Mouse (Mus musculus) MEL (cell line): Measurements from ENCODE around the gene Guca2a. TPM values are rescaled to one million over a fixed set of nuclear protein-coding genes. Genes with fewer than 3 reads are reported as not detected.

Experiments
- DNase-seq: peaks from one replicate; pipeline ENCODE4 v3.0.0; 2011; ENCODE audit warnings: low read depth, low spot score
- H3K27ac ChIP-seq: 2 replicates; pipeline ENCODE4 v1.5.1; 2012; ENCODE audit warnings: low read depth, mild to moderate bottlenecking, control low read depth, low read length, moderate library complexity; ENCODE audit not compliant: control insufficient read depth
- H3K27me3 ChIP-seq, 2 experiments: fragments of 150-350 bp in 1 of 2; sonication (generic) in 1 of 2; 2 replicates each; pipeline ENCODE4 v1.6.1; 2012; ENCODE audit warnings: low read length in 2 of 2, mild to moderate bottlenecking in 2 of 2, improper control_type of control experiment in 1 of 2, moderate library complexity in 1 of 2; ENCODE audit not compliant: insufficient read depth in 2 of 2, control insufficient read depth in 1 of 2
- H3K36me3 ChIP-seq, 2 experiments: 2 replicates each; pipeline ENCODE4 v1.6.1; 2012 to 2014; ENCODE audit warnings: low read length in 2 of 2, improper control_type of control experiment in 1 of 2, inconsistent platforms in 1 of 2, mild to moderate bottlenecking in 1 of 2; ENCODE audit not compliant: insufficient read depth in 2 of 2, control insufficient read depth in 1 of 2
- H3K4me1 ChIP-seq, 2 experiments: fragments of 150-350 bp in 1 of 2; sonication (generic) in 1 of 2; 2 replicates each; pipeline ENCODE4 v1.6.1; 2012; ENCODE audit warnings: low read length in 2 of 2, improper control_type of control experiment in 1 of 2, mild to moderate bottlenecking in 1 of 2; ENCODE audit not compliant: insufficient read depth in 2 of 2, control insufficient read depth in 1 of 2
- H3K4me3 ChIP-seq, 2 experiments: fragments of 150-350 bp in 1 of 2; sonication (generic) in 1 of 2; 2 replicates each; pipeline ENCODE4 v1.5.1; 2012; ENCODE audit warnings: low read depth in 2 of 2, low read length in 2 of 2, mild to moderate bottlenecking in 2 of 2, moderate library complexity in 2 of 2, control low read depth in 1 of 2, improper control_type of control experiment in 1 of 2; ENCODE audit not compliant: control insufficient read depth in 1 of 2, insufficient read depth in 1 of 2
- H3K79me2 ChIP-seq: 2 replicates; pipeline ENCODE4 v1.6.1; 2012; ENCODE audit warnings: mild to moderate bottlenecking, low read length, moderate library complexity; ENCODE audit not compliant: control insufficient read depth, poor library complexity, insufficient read depth
- H3K9ac ChIP-seq: 2 replicates; pipeline ENCODE4 v1.6.1; 2012; ENCODE audit warnings: low read depth, mild to moderate bottlenecking, control low read depth, low read length, moderate library complexity; ENCODE audit not compliant: control insufficient read depth, poor library complexity, severe bottlenecking
- H3K9me3 ChIP-seq: fragments of 150-350 bp; sonication (generic); replicated peaks from 2 replicates; pipeline ENCODE4 v1.6.1; 2012; ENCODE audit warnings: mild to moderate bottlenecking, low read length, improper control_type of control experiment, moderate library complexity; ENCODE audit not compliant: insufficient read depth
- BHLHE40 ChIP-seq: IDR thresholded peaks from 2 replicates; pipeline ENCODE4 v1.6.1; 2012; ENCODE audit warnings: low read depth, mild to moderate bottlenecking, inconsistent platforms, low read length, improper control_type of control experiment, borderline replicate concordance
- CHD2 ChIP-seq: IDR thresholded peaks from 2 replicates; pipeline ENCODE4 v1.6.1; 2011; ENCODE audit warnings: low read length, improper control_type of control experiment
- CTCF ChIP-seq, 3 experiments: IDR thresholded peaks in 2 of 3; conservative IDR thresholded peaks in 1 of 3; 2 replicates each; pipeline ENCODE4 v1.5.1; 2011 to 2012; ENCODE audit warnings: low read length in 3 of 3, low read depth in 2 of 3, mild to moderate bottlenecking in 2 of 3, improper control_type of control experiment in 1 of 3, inconsistent platforms in 1 of 3, mixed read lengths in 1 of 3, moderate library complexity in 1 of 3; ENCODE audit not compliant: control insufficient read depth in 1 of 3, insufficient read depth in 1 of 3, poor library complexity in 1 of 3, severe bottlenecking in 1 of 3
- EP300 ChIP-seq, 2 experiments: IDR thresholded peaks; 2 replicates each; pipeline ENCODE4 v1.6.1; 2011; ENCODE audit warnings: improper control_type of control experiment in 2 of 2, low read length in 2 of 2, low read depth in 1 of 2, mild to moderate bottlenecking in 1 of 2
- ETS1 ChIP-seq: IDR thresholded peaks from 2 replicates; pipeline ENCODE4 v1.6.1; 2012; ENCODE audit warnings: low read depth, mild to moderate bottlenecking, inconsistent platforms, low read length, improper control_type of control experiment, moderate library complexity
- GATA1 ChIP-seq: IDR thresholded peaks from 2 replicates; pipeline ENCODE4 v1.6.1; 2011; ENCODE audit warnings: low read depth, low read length, improper control_type of control experiment
- HCFC1 ChIP-seq: IDR thresholded peaks from 2 replicates; pipeline ENCODE4 v1.6.1; 2012; ENCODE audit warnings: low read depth, mild to moderate bottlenecking, inconsistent platforms, low read length, improper control_type of control experiment, moderate library complexity
- JUND ChIP-seq: IDR thresholded peaks from 2 replicates; pipeline ENCODE4 v1.6.1; 2011; ENCODE audit warnings: low read depth, mild to moderate bottlenecking, improper control_type of control experiment, low read length
- KAT2A ChIP-seq: conservative IDR thresholded peaks from 2 replicates; pipeline ENCODE4 v1.6.1; 2012; ENCODE audit warnings: low read depth, low read length, improper control_type of control experiment, inconsistent platforms
- MAFK ChIP-seq: IDR thresholded peaks from 2 replicates; pipeline ENCODE4 v1.6.1; 2011; ENCODE audit warnings: low read depth, mild to moderate bottlenecking, low read length, improper control_type of control experiment, borderline replicate concordance
- MAX ChIP-seq: IDR thresholded peaks from 2 replicates; pipeline ENCODE4 v1.6.1; 2011; ENCODE audit warnings: low read length, improper control_type of control experiment
- MAZ ChIP-seq: IDR thresholded peaks from 2 replicates; pipeline ENCODE4 v1.6.1; 2012; ENCODE audit warnings: low read depth, mild to moderate bottlenecking, inconsistent platforms, low read length, improper control_type of control experiment
- MEF2A ChIP-seq: IDR thresholded peaks from 2 replicates; pipeline ENCODE4 v1.6.1; 2014; ENCODE audit warnings: low read depth, mild to moderate bottlenecking, inconsistent platforms, low read length, improper control_type of control experiment; ENCODE audit not compliant: poor library complexity, insufficient replicate concordance, severe bottlenecking; ENCODE audit errors: extremely low read depth
- MXI1 ChIP-seq: IDR thresholded peaks from 2 replicates; pipeline ENCODE4 v1.6.1; 2011; ENCODE audit warnings: mild to moderate bottlenecking, low read depth, low read length, improper control_type of control experiment
- MYC ChIP-seq: IDR thresholded peaks from 2 replicates; pipeline ENCODE4 v1.6.1; 2011; ENCODE audit warnings: low read depth, mild to moderate bottlenecking, low read length, improper control_type of control experiment, moderate library complexity
- POLR2AphosphoS2 ChIP-seq: IDR thresholded peaks from 2 replicates; pipeline ENCODE4 v1.6.1; 2011; ENCODE audit warnings: low read length, improper control_type of control experiment
- RAD21 ChIP-seq: IDR thresholded peaks from 2 replicates; pipeline ENCODE4 v1.6.1; 2011; ENCODE audit warnings: mild to moderate bottlenecking, low read depth, low read length, improper control_type of control experiment
- RCOR1 ChIP-seq: IDR thresholded peaks from 2 replicates; pipeline ENCODE4 v1.6.1; 2012; ENCODE audit warnings: low read depth, mild to moderate bottlenecking, inconsistent platforms, low read length, improper control_type of control experiment
- SIN3A ChIP-seq: IDR thresholded peaks from 2 replicates; pipeline ENCODE4 v1.6.1; 2012; ENCODE audit warnings: low read length, improper control_type of control experiment, inconsistent platforms
- TAL1 ChIP-seq: IDR thresholded peaks from 2 replicates; pipeline ENCODE4 v1.6.1; 2012; ENCODE audit warnings: mild to moderate bottlenecking, inconsistent platforms, low read length, moderate library complexity, mixed read lengths
- TBP ChIP-seq: IDR thresholded peaks from 2 replicates; pipeline ENCODE4 v1.8.0; 2011; ENCODE audit warnings: low read depth, low read length, improper control_type of control experiment
- TCF12 ChIP-seq: IDR thresholded peaks from 2 replicates; pipeline ENCODE4 v1.6.1; 2014; ENCODE audit warnings: low read depth, mild to moderate bottlenecking, inconsistent platforms, low read length, improper control_type of control experiment, moderate library complexity
- UBTF ChIP-seq: IDR thresholded peaks from 2 replicates; pipeline ENCODE4 v1.6.1; 2012; ENCODE audit warnings: low read depth, mild to moderate bottlenecking, inconsistent platforms, low read length, improper control_type of control experiment, moderate library complexity, borderline replicate concordance; ENCODE audit not compliant: insufficient read depth
- USF1 ChIP-seq: IDR thresholded peaks from 2 replicates; pipeline ENCODE4 v1.6.1; 2014; ENCODE audit warnings: low read depth, mild to moderate bottlenecking, inconsistent platforms, low read length, improper control_type of control experiment, moderate library complexity
- USF2 ChIP-seq, 2 experiments: IDR thresholded peaks; 2 replicates each; pipeline ENCODE4 v1.6.1; 2011 to 2012; ENCODE audit warnings: improper control_type of control experiment in 2 of 2, low read length in 2 of 2, borderline replicate concordance in 1 of 2, inconsistent platforms in 1 of 2, low read depth in 1 of 2, mild to moderate bottlenecking in 1 of 2; ENCODE audit not compliant: insufficient read depth in 1 of 2
- ZKSCAN1 ChIP-seq: IDR thresholded peaks from 2 replicates; pipeline ENCODE4 v1.6.1; 2012; ENCODE audit warnings: low read depth, mild to moderate bottlenecking, inconsistent platforms, low read length, improper control_type of control experiment, moderate library complexity
- ZMIZ1 ChIP-seq: IDR thresholded peaks from 2 replicates; pipeline ENCODE4 v1.6.1; 2012; ENCODE audit warnings: low read depth, mild to moderate bottlenecking, inconsistent platforms, low read length, improper control_type of control experiment, moderate library complexity
- polyA plus RNA-seq, 2 experiments: library from polyadenylated mRNA; stranded (reverse) in 1 of 2; unstranded in 1 of 2; fragments of >175 nt in 1 of 2; fragments of >200 nt in 1 of 2; gene quantifications; 2 replicates each; pipeline versions ENCODE4 v1.2.1 to v1.2.4; 2012; ENCODE audit warnings: low replicate concordance in 2 of 2, low read depth in 1 of 2; ENCODE audit not compliant: insufficient read length in 2 of 2, insufficient read depth in 1 of 2, missing spikeins in 1 of 2
- total RNA-seq: library from RNA; depleted of rRNA; stranded (reverse); fragments of 300-350 nt; gene quantifications from 2 replicates; pipeline ENCODE4 v1.2.3, GENCODE M21; 2012

The Guca2a gene
- total and polyA plus RNA-seq, 3 experiments, result not detected

DNA sequence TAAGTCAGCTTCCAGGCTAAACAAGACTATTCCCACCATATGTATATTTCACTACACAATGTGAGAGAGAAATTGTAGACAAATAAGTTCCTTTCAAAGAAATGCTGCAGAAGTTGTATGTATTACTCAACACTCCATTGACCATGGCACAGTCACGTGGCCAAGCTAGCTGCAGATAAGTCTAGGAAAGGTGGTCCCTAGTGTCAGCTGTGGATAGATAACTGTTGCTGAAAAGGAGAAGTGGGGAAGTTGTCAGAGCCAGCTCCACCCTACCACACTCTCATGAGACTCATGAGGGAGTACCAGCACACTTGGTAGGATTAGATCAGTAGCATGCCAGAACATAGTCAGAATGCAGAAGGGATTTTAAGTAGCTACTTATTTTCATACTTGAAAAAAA, 28.0 kb upstream of the Guca2a start:
- no peaks in the 10 kb centered on the region for H3K27me3 ChIP-seq
- peak; percentile 60; the same call in 1 of the 2 replicates for TF ChIP-seq HCFC1
- peak; percentile 94 for TF ChIP-seq BHLHE40
- TF ChIP-seq CHD2, result no peak
- TF ChIP-seq USF1, result peak; percentile 100
- TF ChIP-seq MEF2A, result no peak
- TF ChIP-seq RAD21, result no peak
- TF ChIP-seq TAL1, result peak; percentile 83
- peak; percentile 48; the same call in 1 of the 2 replicates for TF ChIP-seq RCOR1
- no peak for TF ChIP-seq ZMIZ1
- peak; percentile 98 for TF ChIP-seq MAX
- TF ChIP-seq MAFK, result no peak
- no peak for TF ChIP-seq MAZ
- peak; percentile 94 to 96 for TF ChIP-seq EP300 (IDR thresholded peaks at IDR 0.05; ENCODE audit: low read depth in 1 of 2, low read length in 2 of 2)
- TF ChIP-seq JUND, result peak; percentile 38; the same call in 1 of the 2 replicates
- peak; percentile 98 for TF ChIP-seq SIN3A
- TF ChIP-seq MXI1, result peak; percentile 88
- TF ChIP-seq KAT2A, result no peak
- peak; percentile 83 to 95 for TF ChIP-seq USF2 (IDR thresholded peaks at IDR 0.05; ENCODE audit: borderline replicate concordance in 1 of 2, insufficient read depth in 1 of 2, low read depth in 1 of 2, low read length in 2 of 2)
- TF ChIP-seq GATA1, result peak; percentile 99
- TF ChIP-seq MYC, result peak; percentile 89
- no peak for TF ChIP-seq UBTF
- TF ChIP-seq TBP, result peak; percentile 76; the same call in 1 of the 2 replicates
- TF ChIP-seq TCF12, result peak; percentile 88
- TF ChIP-seq ETS1, result peak; percentile 100
- no peak for TF ChIP-seq POLR2AphosphoS2
- TF ChIP-seq CTCF (IDR thresholded peaks at IDR 0.05 in 2 of 3, conservative IDR thresholded peaks at IDR 0.05 in 1 of 3; ENCODE audit: control insufficient read depth in 1 of 3, insufficient read depth in 1 of 3, low read depth in 2 of 3, low read length in 3 of 3, poor library complexity in 1 of 3, severe bottlenecking in 1 of 3), result no peak
- no peak for TF ChIP-seq ZKSCAN1
- H3K36me3 ChIP-seq, result peaks cover 4 to 56% of the 10 kb centered on the region in 2 experiments
- no peak overlapping the region for H3K4me3 ChIP-seq
- H3K9ac ChIP-seq, result no peak overlapping the region; the same call in 1 of the 2 replicates
- peak; percentile 96 for DNase-seq
- H3K9me3 ChIP-seq, result no peaks in the 10 kb centered on the region
- peaks cover 22 to 26% of the 10 kb centered on the region in 2 experiments for H3K4me1 ChIP-seq
- H3K27ac ChIP-seq, result peak overlapping the region; percentile 70
- H3K79me2 ChIP-seq, result peaks cover 9% of the 10 kb centered on the region; the same call in 1 of the 2 replicates
